7 mouse cellular contexts compared by ENCODE assay signal in genomic region chr9:3334962-3335767, GRCm38 (mm10). TPM values are rescaled to one million over a fixed set of nuclear protein-coding genes. Genes with fewer than 3 reads are reported as not detected.
DNase-seq lines count a peak whose midpoint lies in the region; ATAC-seq lines count a peak whose summit lies in the region.

Alkbh8 (plus strand) TSS chr9:3335140.

- H3K36me3 ChIP-seq in embryonic facial prominence, embryonic 12.5 days = peaks cover 11% of the 10 kb centered on the region; the same call in 1 of the 2 replicates
- H3K36me3 ChIP-seq in limb, embryonic 11.5 days (ENCODE audit: control insufficient read depth, insufficient read depth, low read length) = 0 out of 2 replicates have a peak, but pooled peaks cover 3% of the 10 kb centered on the region
- H3K36me3 ChIP-seq in midbrain, embryonic 14.5 days (ENCODE audit: control insufficient read depth, insufficient read depth, low read length) = peaks cover 7% of the 10 kb centered on the region

- peak within 1 kb of the TSS; percentile 51 for H3K9ac ChIP-seq in embryonic facial prominence, embryonic 12.5 days
- H3K9ac ChIP-seq in limb, embryonic 11.5 days (ENCODE audit: low read length) = peak within 1 kb of the TSS; percentile 81
- peak within 1 kb of the TSS; percentile 79 for H3K9ac ChIP-seq in midbrain, embryonic 14.5 days (replicated peaks; ENCODE audit: low read length)

- peak; percentile 97 for ATAC-seq in embryonic facial prominence, embryonic 12.5 days (ENCODE audit: insufficient number of reproducible peaks, insufficient read depth, low FRiP score, low TSS enrichment)
- peak; percentile 97 for ATAC-seq in limb, embryonic 11.5 days (ENCODE audit: insufficient number of reproducible peaks, low FRiP score, low TSS enrichment, low read depth)
- peak; percentile 94 for ATAC-seq in midbrain, embryonic 14.5 days (ENCODE audit: low FRiP score, low TSS enrichment)

- no peaks in the 10 kb centered on the region for H3K4me1 ChIP-seq in embryonic facial prominence, embryonic 12.5 days
- H3K4me1 ChIP-seq in limb, embryonic 11.5 days (ENCODE audit: control insufficient read depth, insufficient read depth, low read length) = no peaks in the 10 kb centered on the region
- H3K4me1 ChIP-seq in midbrain, embryonic 14.5 days (ENCODE audit: control insufficient read depth, insufficient read depth, low read length) = peaks cover 4% of the 10 kb centered on the region; the same call in 1 of the 2 replicates

- peak within 1 kb of the TSS; percentile 59 for H3K4me3 ChIP-seq in embryonic facial prominence, embryonic 12.5 days
- peak within 1 kb of the TSS; percentile 66 for H3K4me3 ChIP-seq in limb, embryonic 11.5 days (ENCODE audit: low read depth, low read length)
- H3K4me3 ChIP-seq in midbrain, embryonic 14.5 days (replicated peaks; ENCODE audit: low read depth, low read length) = peak within 1 kb of the TSS; percentile 66

- no peaks in the 10 kb centered on the region for H3K27me3 ChIP-seq in embryonic facial prominence, embryonic 12.5 days
- H3K27me3 ChIP-seq in limb, embryonic 11.5 days (ENCODE audit: control insufficient read depth, insufficient read depth, low read length) = no peaks in the 10 kb centered on the region
- H3K27me3 ChIP-seq in midbrain, embryonic 14.5 days (ENCODE audit: control insufficient read depth, insufficient read depth, low read length) = no peaks in the 10 kb centered on the region

- DNase-seq in adrenal gland, postnatal 14 days = peak; percentile 85
- DNase-seq in heart, adult 11 months = peak; percentile 98
- DNase-seq in kidney, adult 18-20 months = peak; percentile 84
- DNase-seq in limb, embryonic 11.5 days (ENCODE audit: low spot score) = peak; percentile 85
- DNase-seq in midbrain, embryonic 14.5 days = peak; percentile 94
- peak; percentile 52 to 70 for DNase-seq in spleen, adult 18-20 months

- peak within 1 kb of the TSS; percentile 70 for H3K27ac ChIP-seq in embryonic facial prominence, embryonic 12.5 days
- H3K27ac ChIP-seq in limb, embryonic 11.5 days (replicated peaks; ENCODE audit: low read depth, low read length) = 0 out of 2 replicates have a peak within 1 kb of the TSS, but pooled peaks have one; percentile 36
- H3K27ac ChIP-seq in midbrain, embryonic 14.5 days (replicated peaks; ENCODE audit: low read depth, low read length) = peak within 1 kb of the TSS; percentile 85

- peak within 1 kb of the TSS; percentile 45 for H3K4me2 ChIP-seq in embryonic facial prominence, embryonic 12.5 days (replicated peaks)
- H3K4me2 ChIP-seq in limb, embryonic 11.5 days (ENCODE audit: low read depth, severe bottlenecking) = peak within 1 kb of the TSS; percentile 55
- peak within 1 kb of the TSS; percentile 63 for H3K4me2 ChIP-seq in midbrain, embryonic 14.5 days (ENCODE audit: low read length)

- WGBS in embryonic facial prominence, embryonic 12.5 days = 3% methylated on average over 20 of the region's 20 CpGs
- WGBS in limb, embryonic 11.5 days = 10% methylated on average over 20 of the region's 20 CpGs
- WGBS in midbrain, embryonic 14.5 days = 1% methylated on average over 20 of the region's 20 CpGs

- H3K9me3 ChIP-seq in embryonic facial prominence, embryonic 12.5 days = no peaks in the 10 kb centered on the region
- H3K9me3 ChIP-seq in limb, embryonic 11.5 days (ENCODE audit: control insufficient read depth, low read length) = no peaks in the 10 kb centered on the region
- no peaks in the 10 kb centered on the region for H3K9me3 ChIP-seq in midbrain, embryonic 14.5 days (ENCODE audit: control insufficient read depth, low read length)

RNA-seq across cellular contexts. Expression of gene Alkbh8, which starts in this region (rescaled TPM):
- 17.9 and 20.7 TPM in 2 replicates for total RNA-seq in adrenal gland, postnatal 14 days (2021)
- 37.2 and 39.0 TPM in 2 replicates for polyA plus RNA-seq in embryonic facial prominence, embryonic 12.5 days (2016; fragmentation: Nextera tagmentation; extraction: Ambion mirVana)
- 31.6 and 35.9 TPM in 2 replicates for polyA plus RNA-seq in limb, embryonic 11.5 days (2014; fragmentation: Nextera tagmentation; extraction: Ambion mirVana)
- 56.3 and 70.1 TPM in 2 replicates for polyA plus RNA-seq in midbrain, embryonic 14.5 days (2014; fragmentation: Nextera tagmentation; extraction: Ambion mirVana)

Comparison
In these comparisons a context has a peak if more than half of its experiments do, and no peak if none do; other contexts are left out.
1. Peak in every context shown above with its lines: DNase-seq, ATAC-seq, H3K4me3 ChIP-seq and H3K27ac ChIP-seq.